8 mouse cellular contexts compared by ENCODE assay signal in the genomic region with DNA sequence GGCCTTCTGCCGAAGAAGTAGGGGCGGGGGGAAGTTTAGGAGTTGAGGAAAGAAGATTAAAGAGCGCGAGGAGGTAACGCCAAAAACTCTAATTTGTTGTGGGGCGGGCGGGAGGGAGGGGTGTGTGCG. TPM values are rescaled to one million over a fixed set of nuclear protein-coding genes. Genes with fewer than 3 reads are reported as not detected.
DNase-seq lines count a peak whose midpoint lies in the region; ATAC-seq and TF ChIP-seq lines count a peak whose summit lies in the region.

Zbtb20 (plus strand) TSS at position 30 of the 129 bp plus-strand sequence.

- peaks cover 0 to 2% of the 10 kb centered on the region in 2 experiments; a peak in 2 of 4 replicates for H3K36me3 ChIP-seq in MEL (ENCODE audit: control insufficient read depth in 1 of 2, insufficient read depth in 2 of 2, low read length in 2 of 2)
- no peaks in the 10 kb centered on the region for H3K36me3 ChIP-seq in forebrain, postnatal 0 days (ENCODE audit: insufficient read depth)
- no peaks in the 10 kb centered on the region for H3K36me3 ChIP-seq in hindbrain, embryonic 16.5 days (ENCODE audit: control insufficient read depth, insufficient read depth, low read length)
- H3K36me3 ChIP-seq in midbrain, embryonic 10.5 days = no peaks in the 10 kb centered on the region

- TF ChIP-seq CTCF in MEL (IDR thresholded peaks at IDR 0.05 in 2 of 3, conservative IDR thresholded peaks at IDR 0.05 in 1 of 3; ENCODE audit: control insufficient read depth in 1 of 3, insufficient read depth in 1 of 3, low read depth in 2 of 3, low read length in 3 of 3, poor library complexity in 1 of 3, severe bottlenecking in 1 of 3) = no peak
- no peak for TF ChIP-seq CTCF in forebrain, postnatal 0 days (IDR thresholded peaks at IDR 0.05; ENCODE audit: low read depth)

- no peaks in the 10 kb centered on the region for H3K27me3 ChIP-seq in MEL (ENCODE audit: control insufficient read depth in 1 of 2, insufficient read depth in 2 of 2, low read length in 2 of 2)
- no peaks in the 10 kb centered on the region for H3K27me3 ChIP-seq in forebrain, postnatal 0 days (ENCODE audit: insufficient read depth, low read length)
- no peaks in the 10 kb centered on the region for H3K27me3 ChIP-seq in hindbrain, embryonic 16.5 days (replicated peaks; ENCODE audit: control insufficient read depth, insufficient read depth, low read length)
- no peaks in the 10 kb centered on the region for H3K27me3 ChIP-seq in midbrain, embryonic 10.5 days (ENCODE audit: low read depth, poor library complexity, severe bottlenecking)

- ATAC-seq in forebrain, postnatal 0 days = no peak
- no peak for ATAC-seq in hindbrain, embryonic 16.5 days

- no peak for TF ChIP-seq POLR2A in MEL (IDR thresholded peaks at IDR 0.05; ENCODE audit: control insufficient read depth in 1 of 2, insufficient read depth in 1 of 2, low read depth in 1 of 2, low read length in 2 of 2, poor library complexity in 1 of 2)

- TF ChIP-seq RAD21 in MEL (IDR thresholded peaks at IDR 0.05; ENCODE audit: low read depth, low read length) = no peak

- no peaks in the 10 kb centered on the region; the same call in 1 of the 2 replicates for H3K79me2 ChIP-seq in MEL (ENCODE audit: control insufficient read depth, insufficient read depth, low read length, poor library complexity)

- H3K4me3 ChIP-seq in MEL (ENCODE audit: control insufficient read depth in 1 of 2, insufficient read depth in 1 of 2, low read depth in 2 of 2, low read length in 2 of 2) = peak within 1 kb of the TSS; percentile 75 to 90
- peak within 1 kb of the TSS; percentile 81 for H3K4me3 ChIP-seq in forebrain, postnatal 0 days (ENCODE audit: low read depth, low read length)
- H3K4me3 ChIP-seq in hindbrain, embryonic 16.5 days (ENCODE audit: low read length) = peak within 1 kb of the TSS; percentile 88
- H3K4me3 ChIP-seq in midbrain, embryonic 10.5 days = peak within 1 kb of the TSS; percentile 75

- peak within 1 kb of the TSS; percentile 59 for H3K4me2 ChIP-seq in forebrain, postnatal 0 days (ENCODE audit: low read depth)
- peak within 1 kb of the TSS; percentile 86 for H3K4me2 ChIP-seq in hindbrain, embryonic 16.5 days (ENCODE audit: low read length)

- no peak for DNase-seq in frontal cortex, adult 2 months (ENCODE audit: extremely low spot score in 1 of 2, low spot score in 1 of 2)
- no peak for DNase-seq in frontal cortex, postnatal 36 days (ENCODE audit: low spot score in 2 of 2)
- DNase-seq in MEL (ENCODE audit: low read depth, low spot score) = no peak
- DNase-seq in forebrain, postnatal 0 days = no peak
- no peak for DNase-seq in midbrain, embryonic 10.5 days (ENCODE audit: low spot score)
- DNase-seq in cerebellum, postnatal 4 days (ENCODE audit: low spot score in 2 of 2) = no peak
- DNase-seq in spleen, postnatal 14 days (ENCODE audit: low spot score in 2 of 2) = no peak

- no peaks in the 10 kb centered on the region for H3K9me3 ChIP-seq in MEL (replicated peaks; ENCODE audit: insufficient read depth, low read length)
- H3K9me3 ChIP-seq in forebrain, postnatal 0 days (ENCODE audit: low read length) = no peaks in the 10 kb centered on the region
- no peaks in the 10 kb centered on the region for H3K9me3 ChIP-seq in hindbrain, embryonic 16.5 days (ENCODE audit: control insufficient read depth, low read length)
- no peaks in the 10 kb centered on the region for H3K9me3 ChIP-seq in midbrain, embryonic 10.5 days (replicated peaks)

- 0% methylated on average over 4 of the region's 8 CpGs for WGBS in forebrain, postnatal 0 days
- 0% methylated on average over 5 of the region's 8 CpGs for WGBS in hindbrain, embryonic 16.5 days
- 0% methylated on average over 8 of the region's 8 CpGs for WGBS in midbrain, embryonic 10.5 days

- no peak for TF ChIP-seq EP300 in MEL (IDR thresholded peaks at IDR 0.05; ENCODE audit: low read depth in 1 of 2, low read length in 2 of 2)

- H3K27ac ChIP-seq in MEL (ENCODE audit: control insufficient read depth, low read depth, low read length) = peak within 1 kb of the TSS; percentile 98
- peak within 1 kb of the TSS; percentile 98 for H3K27ac ChIP-seq in forebrain, postnatal 0 days (ENCODE audit: low read depth, low read length)
- H3K27ac ChIP-seq in hindbrain, embryonic 16.5 days (ENCODE audit: low read depth, low read length) = peak within 1 kb of the TSS; percentile 96
- H3K27ac ChIP-seq in midbrain, embryonic 10.5 days (replicated peaks) = peak within 1 kb of the TSS; percentile 98

- H3K9ac ChIP-seq in MEL (ENCODE audit: control insufficient read depth, low read depth, low read length, poor library complexity, severe bottlenecking) = peak within 1 kb of the TSS; percentile 93
- H3K9ac ChIP-seq in forebrain, postnatal 0 days = peak within 1 kb of the TSS; percentile 74
- H3K9ac ChIP-seq in hindbrain, embryonic 16.5 days (ENCODE audit: low read depth, low read length) = peak within 1 kb of the TSS; percentile 85

- peaks cover 2 to 6% of the 10 kb centered on the region in 2 experiments; a peak in 2 of 4 replicates for H3K4me1 ChIP-seq in MEL (ENCODE audit: control insufficient read depth in 1 of 2, insufficient read depth in 2 of 2, low read length in 2 of 2)
- no peaks in the 10 kb centered on the region for H3K4me1 ChIP-seq in forebrain, postnatal 0 days (ENCODE audit: insufficient read depth)
- no peaks in the 10 kb centered on the region; the same call in 1 of the 2 replicates for H3K4me1 ChIP-seq in hindbrain, embryonic 16.5 days (ENCODE audit: control insufficient read depth, insufficient read depth, low read depth, low read length)
- peaks cover 25% of the 10 kb centered on the region for H3K4me1 ChIP-seq in midbrain, embryonic 10.5 days

TF ChIP-seq in MEL, 35 proteins besides CTCF, POLR2A, EP300 and RAD21:
- peak; percentile 40; the same call in 1 of the 2 replicates for TF ChIP-seq MXI1 (IDR thresholded peaks at IDR 0.05; ENCODE audit: low read depth, low read length)
- TF ChIP-seq ZNF384 (IDR thresholded peaks at IDR 0.05; ENCODE audit: low read depth, low read length) = no peak
- TF ChIP-seq MYB (IDR thresholded peaks at IDR 0.05; ENCODE audit: low read depth, low read length) = no peak
- TF ChIP-seq ZC3H11A (IDR thresholded peaks at IDR 0.05; ENCODE audit: low read depth, low read length) = no peak
- TF ChIP-seq HCFC1 (IDR thresholded peaks at IDR 0.05; ENCODE audit: low read depth, low read length) = no peak

RNA-seq across cellular contexts. Expression of gene Zbtb20, which starts in this region (rescaled TPM):
- polyA plus RNA-seq in frontal cortex, adult 2 months (2012; rRNA removed) = 19.0 and 21.1 TPM in 2 replicates
- 0.26 and 0.27 TPM in 2 replicates for total RNA-seq in MEL (2012; rRNA removed)
- under 1 TPM in 1 of 2 experiments, not detected in 1; 0.17 TPM for polyA plus RNA-seq in MEL (2012; ENCODE audit: insufficient read depth in 1 of 2, insufficient read length in 2 of 2, low read depth in 1 of 2, low replicate concordance in 2 of 2, missing spikeins in 1 of 2)
- total RNA-seq in forebrain, postnatal 0 days (2014; rRNA removed) = 38.5 and 63.4 TPM in 2 replicates
- 29.1 and 90.9 TPM in 2 replicates for polyA plus RNA-seq in forebrain, postnatal 0 days (2015; fragmentation: Nextera tagmentation; extraction: Ambion mirVana)
- polyA plus RNA-seq in hindbrain, embryonic 16.5 days (2015; fragmentation: Nextera tagmentation; extraction: Ambion mirVana) = 46.6 and 53.3 TPM in 2 replicates
- 24.5 and 37.1 TPM in 2 replicates for polyA plus RNA-seq in midbrain, embryonic 10.5 days (2016; fragmentation: Nextera tagmentation; extraction: Ambion mirVana)

Comparison
In these comparisons a context has a peak if more than half of its experiments do, and no peak if none do; other contexts are left out.
1. RNA of gene Zbtb20 (total RNA-seq): 38.5 to 63.4 TPM in forebrain, postnatal 0 days; 0.26 to 0.27 TPM in MEL; every median in the first group is over 10 times any median in the second.
2. RNA of gene Zbtb20 (polyA plus RNA-seq): 29.1 to 90.9 TPM in forebrain, postnatal 0 days, 46.6 to 53.3 TPM in hindbrain, embryonic 16.5 days, 24.5 to 37.1 TPM in midbrain, embryonic 10.5 days and 19.0 to 21.1 TPM in frontal cortex, adult 2 months; 0.17 TPM in MEL; every median in the first group is over 10 times any median in the second.
3. Peak in every context shown above with its lines, with median percentiles within 50 percentile points of each other: H3K27ac ChIP-seq, H3K4me3 ChIP-seq and H3K9ac ChIP-seq.